Mouse (Mus musculus) liver, embryonic 16.5 days (tissue): Measurements from ENCODE around the gene Fam72a. TPM values are rescaled to one million over a fixed set of nuclear protein-coding genes. Genes with fewer than 3 reads are reported as not detected.

ENCODE experiments used
- microRNA-seq: library from miRNA; unstranded; fragments of <30 nt; microRNA quantifications from one replicate; pipeline ENCODE4, GENCODE M21; 2016
- polyA plus RNA-seq: library from polyadenylated mRNA; unstranded; fragments of >200 nt; fragmentation: Nextera tagmentation; extraction: Ambion mirVana; gene quantifications from 2 replicates; pipeline ENCODE4 v1.2.1, GENCODE M21; 2015

The Fam72a gene
- polyA plus RNA-seq, 1 experiment from 2014 or later: 0.97 TPM

Small RNA genes lying within 50 kb of the gene (microRNA-seq; reads per million reads assigned to microRNA genes)
- not detected for gene Gm24273

Other genes with a start within 250 kb of the Fam72a start
- 9.2 and 10.2 TPM in 2 replicates for gene Ikbke, start 248.3 kb upstream of the Fam72a start, polyA plus RNA-seq
- 3.7 and 5.3 TPM in 2 replicates for gene Srgap2, start 551 bp upstream of the Fam72a start, polyA plus RNA-seq
- gene Avpr1b, start 71.3 kb downstream of the Fam72a start, polyA plus RNA-seq: not detected in 2 replicates
- 29.5 and 33.8 TPM in 2 replicates for gene Ctse, start 110.4 kb downstream of the Fam72a start, polyA plus RNA-seq
- 0.96 and 1.3 TPM in 2 replicates for gene Rab7b, start 160.8 kb downstream of the Fam72a start, polyA plus RNA-seq
- gene Slc26a9, start 216.1 kb downstream of the Fam72a start, polyA plus RNA-seq: 0.06 TPM in 1 of 2 replicates, not detected in the other